1 mouse cellular context compared by ENCODE assay signal in genomic region chr14:50806469-50806868, GRCm38 (mm10).
TF ChIP-seq lines count a peak whose summit lies in the region.

No protein-coding gene starts in this region.

TF ChIP-seq in CH12.LX, 34 proteins besides CTCF, POLR2A, EP300 and RAD21:
- TF ChIP-seq ZNF384 (IDR thresholded peaks at IDR 0.05; ENCODE audit: low read depth, low read length) = peak; percentile 67
